ENCODE assay signal across 8 mouse cellular contexts in the genomic region with DNA sequence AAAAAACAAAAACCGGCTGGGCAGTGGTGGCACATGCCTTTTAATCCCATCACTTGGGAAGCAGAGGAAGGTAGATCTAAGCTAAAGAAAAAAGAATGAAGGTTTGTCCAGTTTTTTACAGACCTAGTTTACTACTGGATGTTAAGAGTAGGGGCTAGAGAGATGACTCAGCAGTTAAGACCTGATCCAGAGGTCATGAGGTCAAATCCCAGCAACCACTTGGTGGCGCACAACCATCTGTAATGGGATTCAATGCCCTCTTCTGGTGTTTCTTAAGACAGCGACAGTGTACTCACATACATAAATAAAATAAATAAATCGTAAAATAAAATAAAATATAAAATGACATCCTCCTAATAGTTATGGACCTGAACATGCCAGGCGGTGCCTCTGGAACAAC. TPM values are rescaled to one million over a fixed set of nuclear protein-coding genes. Genes with fewer than 3 reads are reported as not detected.
A peak's percentile ranks its signal among the peaks of the same experiment; 100 is the strongest.
DNase-seq lines count a peak whose midpoint lies in the region; ATAC-seq lines count a peak whose summit lies in the region.

No protein-coding gene starts in this region.

- no peaks in the 10 kb centered on the region for H3K9me3 ChIP-seq in forebrain, embryonic 11.5 days (ENCODE audit: control insufficient read depth, low read length)

- peak; percentile 43 to 82 for DNase-seq in adrenal gland, adult (ENCODE audit: inconsistent age in 2 of 2, low spot score in 1 of 2)
- DNase-seq in adrenal gland, postnatal 4 days (ENCODE audit: low spot score in 2 of 2), result no peak
- peak; percentile 13 for DNase-seq in ovary, postnatal 14 days (ENCODE audit: low spot score)
- DNase-seq in ovary, adult 18-20 months (ENCODE audit: low spot score), result no peak
- DNase-seq in cerebellum, postnatal 10 days, result peak; percentile 57 to 64
- peak; percentile 43 to 68 for DNase-seq in kidney, adult 8-10 months
- DNase-seq in natural killer cell, adult 2 months (ENCODE audit: low spot score in 2 of 2), result peak; percentile 7 to 36
- DNase-seq in forebrain, embryonic 11.5 days (ENCODE audit: low spot score), result no peak

- H3K4me2 ChIP-seq in forebrain, embryonic 11.5 days (ENCODE audit: low read depth, low read length, severe bottlenecking), result no peak overlapping the region

- 68% methylated on average over 5 of the region's 5 CpGs for WGBS in forebrain, embryonic 11.5 days

- no peak overlapping the region for H3K4me3 ChIP-seq in forebrain, embryonic 11.5 days (ENCODE audit: low read depth, low read length)

- no peak overlapping the region for H3K27ac ChIP-seq in forebrain, embryonic 11.5 days (ENCODE audit: low read depth, low read length)

- no peak for ATAC-seq in forebrain, embryonic 11.5 days (replicated peaks; ENCODE audit: low FRiP score)

- H3K9ac ChIP-seq in forebrain, embryonic 11.5 days (ENCODE audit: low read length), result no peak overlapping the region

- no peaks in the 10 kb centered on the region for H3K4me1 ChIP-seq in forebrain, embryonic 11.5 days (replicated peaks; ENCODE audit: control insufficient read depth, insufficient read depth, low read length)

- no peaks in the 10 kb centered on the region for H3K27me3 ChIP-seq in forebrain, embryonic 11.5 days (ENCODE audit: control insufficient read depth, insufficient read depth, low read length)

- H3K36me3 ChIP-seq in forebrain, embryonic 11.5 days (ENCODE audit: control insufficient read depth, insufficient read depth, low read length), result peaks cover 8% of the 10 kb centered on the region; the same call in 1 of the 2 replicates

RNA-seq across cellular contexts. Expression of a gene that starts 38.2 kb away (rescaled TPM):
- total RNA-seq in adrenal gland, postnatal 4 days (2021), result 100 to 1,000 TPM in 1 of 2 experiments, 10 to 100 TPM in 1; 83.2 to 103 TPM
- 183 and 192 TPM in 2 replicates for polyA plus RNA-seq in forebrain, embryonic 11.5 days (2014; fragmentation: Nextera tagmentation; extraction: Ambion mirVana)

RNA-seq across cellular contexts. Expression of a gene that starts 53.3 kb away (rescaled TPM):
- total RNA-seq in adrenal gland, postnatal 4 days (2021), result 10 to 100 TPM; 37.9 to 40.5 TPM
- polyA plus RNA-seq in forebrain, embryonic 11.5 days (2014; fragmentation: Nextera tagmentation; extraction: Ambion mirVana), result 98.2 and 101 TPM in 2 replicates

Comparison
In these comparisons a context has a peak if more than half of its experiments do, and no peak if none do; other contexts are left out.
1. DNase-seq: peak in adrenal gland, adult (2 of 2), ovary, postnatal 14 days (single experiment), cerebellum, postnatal 10 days (2 of 2), kidney, adult 8-10 months (2 of 2) and natural killer cell, adult 2 months (2 of 2); none in adrenal gland, postnatal 4 days (0 of 2), ovary, adult 18-20 months (single experiment) and forebrain, embryonic 11.5 days (single experiment).